Mouse (Mus musculus) urinary bladder, postnatal 4 days (tissue): ENCODE results near the gene Nol7.

Experiments
- DNase-seq, 2 experiments: peaks; one replicate each; pipeline ENCODE4 v3.0.0; 2021 to 2022; ENCODE audit warnings: low spot score in 2 of 2

Nol7 gene

GRCm38 (mm10) chr13:43428436-43428835 is 30.2 kb downstream of the Nol7 start:
- no peak for DNase-seq

- DNase-seq, result no peak
Measured at GRCm38 (mm10) chr13:43433395-43433794, 35.2 kb downstream of the Nol7 start.

DNA sequence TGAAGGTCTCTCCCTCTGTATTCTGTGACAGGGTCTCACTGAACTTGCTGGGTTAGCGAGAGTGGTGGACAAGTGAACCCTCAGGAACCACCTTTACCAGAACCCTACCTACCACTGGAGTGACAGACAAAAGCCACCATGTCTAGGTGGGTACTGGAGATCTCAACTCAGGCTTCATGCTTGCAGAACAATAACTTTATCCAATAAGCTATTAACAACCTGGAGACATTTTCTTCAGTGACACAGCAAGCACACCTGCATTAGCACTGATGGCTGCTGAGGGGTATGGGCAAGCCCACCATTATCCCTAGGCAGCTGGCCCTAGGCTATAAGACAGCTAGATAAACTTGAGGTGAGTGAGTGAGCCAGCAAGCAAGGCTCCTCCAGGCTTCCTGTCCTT is 42.2 kb downstream of the Nol7 start:
- DNase-seq, result no peak

DNA sequence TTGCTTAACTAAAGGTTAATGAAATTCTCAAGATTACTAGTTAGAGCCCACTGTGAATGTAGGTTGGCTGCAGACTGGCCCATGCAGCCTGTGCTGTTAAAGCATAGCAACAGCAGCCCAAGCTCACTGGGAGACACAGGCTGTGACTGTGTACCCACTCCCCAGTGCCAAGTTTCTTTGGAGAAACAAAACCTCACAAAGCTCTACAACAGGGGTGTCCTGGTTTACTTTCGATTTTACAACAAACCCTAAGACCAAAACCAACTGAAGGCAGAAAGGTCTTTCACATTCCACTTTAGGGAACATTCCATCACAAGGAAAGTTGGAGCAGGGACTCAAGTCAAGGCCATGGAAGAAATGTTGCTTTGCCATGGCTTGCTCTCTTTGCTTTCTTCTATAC is 44.4 kb downstream of the Nol7 start:
- DNase-seq, result no peak

- DNase-seq, result no peak
Measured at GRCm38 (mm10) chr13:43443706-43444105, 45.5 kb downstream of the Nol7 start.

DNA sequence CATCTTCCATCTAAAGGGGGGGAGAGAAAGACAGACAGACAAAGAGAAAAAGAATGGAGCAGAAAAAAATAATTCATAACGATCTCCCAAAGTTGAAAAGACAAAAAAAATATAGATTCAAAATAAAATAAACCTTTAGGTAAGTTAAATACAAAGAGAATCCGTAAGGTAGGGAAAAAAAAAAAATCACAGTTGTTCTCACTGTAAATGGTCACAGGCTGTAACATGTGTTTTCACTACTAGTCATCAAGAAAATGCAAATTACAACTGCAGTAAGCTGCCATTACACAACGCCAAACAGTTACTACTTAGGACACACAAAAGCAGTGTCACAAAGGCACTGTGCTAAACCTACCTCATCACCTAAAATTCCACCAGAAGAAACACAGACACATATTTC is 46.5 kb downstream of the Nol7 start:
- DNase-seq, result no peak

GRCm38 (mm10) chr13:43445754-43446153 is 47.6 kb downstream of the Nol7 start:
- DNase-seq, result no peak

- no peak for DNase-seq
Measured at GRCm38 (mm10) chr13:43447721-43448120, 49.5 kb downstream of the Nol7 start.

DNA sequence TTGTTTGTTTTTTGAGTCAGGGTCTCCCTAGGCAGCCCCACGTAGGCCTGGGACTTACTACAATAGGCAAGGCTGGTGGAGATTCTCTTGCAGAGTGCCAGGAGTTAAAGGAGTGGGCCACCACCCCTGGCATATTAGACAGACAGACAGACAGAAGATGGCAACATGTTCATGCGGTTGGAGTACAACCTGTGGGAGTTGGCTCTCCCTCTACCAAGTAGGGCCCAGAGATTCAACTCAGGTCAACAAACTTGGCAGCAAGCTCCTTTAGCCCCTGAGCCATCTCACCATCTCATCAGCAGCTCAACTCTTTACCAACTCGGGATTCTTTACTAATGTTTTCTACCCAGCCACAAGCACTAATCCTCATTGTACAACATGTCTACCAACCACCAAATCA is 52.5 kb downstream of the Nol7 start:
- no peak for DNase-seq

DNA sequence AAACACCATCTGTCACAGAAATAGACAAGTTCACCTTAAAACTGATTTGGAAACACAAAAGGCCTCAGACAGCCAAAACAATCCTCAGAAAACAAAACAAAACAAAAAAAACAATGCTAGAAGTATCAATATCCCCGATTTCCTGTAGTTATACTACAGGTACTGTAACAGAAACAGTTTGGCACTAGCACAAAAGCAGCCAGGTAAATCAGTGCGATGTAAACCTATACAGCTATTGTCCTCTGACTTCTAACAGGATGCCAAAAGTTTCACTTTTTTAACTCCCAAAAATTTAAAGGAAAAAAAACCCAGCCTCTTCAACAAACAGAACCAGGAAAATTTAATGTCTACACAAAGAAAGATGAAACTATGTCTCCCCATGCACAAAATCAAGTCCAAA is 54.0 kb downstream of the Nol7 start:
- no peak for DNase-seq

GRCm38 (mm10) chr13:43452843-43453605 is 54.8 kb downstream of the Nol7 start:
- no peak for DNase-seq

DNA sequence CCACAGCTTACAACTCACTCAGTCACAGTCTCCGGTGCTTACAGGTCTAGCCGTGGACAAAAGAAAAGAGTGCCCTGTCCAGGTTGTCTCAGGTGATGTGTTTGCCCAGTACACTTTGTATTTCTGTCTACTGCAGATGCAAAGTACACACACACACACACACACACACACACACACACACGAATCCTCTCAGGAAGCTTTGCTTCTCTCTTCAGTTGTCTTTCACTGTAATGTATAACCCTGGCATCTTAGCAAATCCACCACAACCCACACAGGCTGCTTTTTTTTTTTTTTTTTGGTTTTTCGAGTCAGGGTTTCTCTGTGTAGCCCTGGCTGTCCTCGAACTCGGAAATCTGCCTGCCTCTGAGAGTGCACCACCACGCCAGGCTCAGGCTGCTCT is 56.2 kb downstream of the Nol7 start:
- DNase-seq, result no peak
